Mouse (Mus musculus) thymus, adult 2 months (tissue): ENCODE measurements at regions not wholly inside any gene's neighbourhood (a gene's known extent, or its start where the extent isn't known, plus 50 kb on each side); places are given as distances from the start of the nearest gene placed in this dataset.

ENCODE experiments used
- DNase-seq: peaks from one replicate; pipeline ENCODE4 v3.0.0; 2021
- H3K27ac ChIP-seq: fragments of 200-500 bp; 2 replicates; pipeline ENCODE4 v1.5.1; 2012; ENCODE audit warnings: low read length, control low read depth; ENCODE audit not compliant: control insufficient read depth, insufficient read depth
- H3K27me3 ChIP-seq: fragments of 200-500 bp; 2 replicates; pipeline ENCODE4 v1.6.1; 2012; ENCODE audit warnings: mild to moderate bottlenecking, low read length, moderate library complexity, mixed read lengths; ENCODE audit not compliant: control insufficient read depth, insufficient read depth
- H3K36me3 ChIP-seq: fragments of 200-500 bp; 2 replicates; pipeline ENCODE4 v1.6.1; 2012; ENCODE audit warnings: mild to moderate bottlenecking, low read length, moderate library complexity; ENCODE audit not compliant: control insufficient read depth, insufficient read depth
- H3K4me1 ChIP-seq: fragments of 200-500 bp; replicated peaks from 2 replicates; pipeline ENCODE4 v1.6.1; 2012; ENCODE audit warnings: low read length; ENCODE audit not compliant: control insufficient read depth, insufficient read depth
- H3K4me3 ChIP-seq: fragments of 200-500 bp; 2 replicates; pipeline ENCODE4 v1.5.1; 2012; ENCODE audit warnings: mild to moderate bottlenecking, low read length, control low read depth, moderate library complexity; ENCODE audit not compliant: control insufficient read depth, insufficient read depth
- CTCF ChIP-seq: fragments of 200-500 bp; IDR thresholded peaks from 2 replicates; pipeline ENCODE4 v1.5.1; 2012; ENCODE audit warnings: mild to moderate bottlenecking, control low read depth, low read length, moderate library complexity, borderline replicate concordance; ENCODE audit not compliant: control insufficient read depth, poor library complexity, insufficient read depth; ENCODE audit errors: extremely low read depth
- POLR2A ChIP-seq: fragments of 200-500 bp; IDR thresholded peaks from 2 replicates; pipeline ENCODE4 v1.6.1; 2012; ENCODE audit warnings: mild to moderate bottlenecking, low read length, control low read depth, moderate library complexity; ENCODE audit not compliant: control insufficient read depth, poor library complexity, insufficient read depth; ENCODE audit errors: extremely low read depth
- WGBS: fragments of 180-500 bp; shearing (Covaris S2); methylation state at CpG from one replicate; pipeline ENCODE4 v1.1.7; 2018; 5-methylcytosine and 5-hydroxymethylcytosine counted together

DNA sequence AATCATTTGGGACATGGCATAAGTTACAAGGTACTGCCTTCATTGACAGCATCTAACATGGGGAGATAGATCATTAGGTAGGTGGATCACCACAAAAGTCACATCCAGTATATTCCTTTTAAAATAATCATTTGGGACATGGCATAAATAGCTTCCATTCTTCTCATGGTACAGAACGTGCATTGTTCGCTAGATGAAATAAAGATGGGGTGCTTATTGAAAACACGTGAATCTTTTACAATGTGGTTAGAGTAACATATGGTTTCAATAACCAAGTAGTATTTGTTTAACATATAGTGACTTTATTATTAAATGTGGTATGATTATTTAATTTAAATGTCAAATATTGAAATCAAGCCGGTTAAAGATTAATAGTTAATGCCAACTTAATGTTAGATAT lies 381.3 kb upstream of the Rasgrp1 start:
- Histone ChIP-seq H3K27me3 (no peaks in the 10 kb centered on the region), H3K4me1 (no peaks in the 10 kb centered on the region), H3K4me3 (no peak overlapping the region), H3K36me3 (no peaks in the 10 kb centered on the region), H3K27ac (no peak overlapping the region)
- no peak for TF ChIP-seq CTCF
- TF ChIP-seq POLR2A, result no peak
- WGBS, result 97% methylated on average over 4 of the region's 4 CpGs
- DNase-seq, result no peak

DNA sequence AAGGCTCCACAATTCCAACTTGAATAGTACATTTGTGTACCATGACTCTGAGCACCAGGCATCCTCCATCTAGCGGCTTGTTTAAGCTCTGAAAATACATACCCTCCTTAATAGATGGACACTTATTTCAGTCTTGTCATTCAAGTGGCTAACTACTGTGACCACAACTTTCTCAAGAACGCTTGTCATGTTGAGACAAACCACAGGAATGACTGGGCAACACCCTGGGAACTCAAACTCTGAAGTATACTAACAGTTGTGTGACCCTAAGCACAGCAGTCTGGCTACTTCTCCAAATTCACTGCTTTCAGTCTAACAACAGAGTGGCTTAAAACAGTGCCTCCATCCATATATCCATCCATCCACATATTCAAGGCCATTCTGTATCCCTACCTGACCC lies 380.4 kb upstream of the Thbs1 start:
- Histone ChIP-seq H3K27me3 (no peaks in the 10 kb centered on the region), H3K36me3 (no peaks in the 10 kb centered on the region), H3K4me3 (no peak overlapping the region), H3K4me1 (no peaks in the 10 kb centered on the region), H3K27ac (no peak overlapping the region)
- no peak for DNase-seq
- no peak for TF ChIP-seq CTCF
- TF ChIP-seq POLR2A, result no peak
- WGBS, result 41% methylated on average over 2 of the region's 2 CpGs

DNA sequence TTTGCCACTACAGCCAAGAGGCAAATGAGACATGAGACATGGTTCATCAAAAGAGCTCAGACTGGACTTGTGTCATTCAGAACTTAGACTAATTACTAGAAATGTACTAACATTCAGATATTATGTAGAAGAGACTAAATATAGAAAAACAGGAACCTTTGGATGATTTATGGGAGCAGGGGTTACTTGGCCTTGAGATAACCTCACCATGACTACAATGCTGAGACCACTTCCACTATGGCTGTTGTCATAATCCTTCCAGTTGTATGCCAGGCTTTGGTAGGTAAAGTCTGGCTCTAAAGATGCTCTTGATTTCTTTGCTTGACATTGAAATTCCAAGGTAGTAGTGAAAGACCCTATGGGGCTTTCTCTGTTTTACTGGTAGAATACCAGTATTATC lies 369.3 kb upstream of the Thbs1 start:
- TF ChIP-seq POLR2A, result no peak
- no peak for TF ChIP-seq CTCF
- H3K4me3 ChIP-seq, result no peak overlapping the region
- no peak overlapping the region for H3K27ac ChIP-seq
- H3K4me1 ChIP-seq, result no peaks in the 10 kb centered on the region
- DNase-seq, result no peak
- no peaks in the 10 kb centered on the region for H3K27me3 ChIP-seq
- no peaks in the 10 kb centered on the region for H3K36me3 ChIP-seq

DNA sequence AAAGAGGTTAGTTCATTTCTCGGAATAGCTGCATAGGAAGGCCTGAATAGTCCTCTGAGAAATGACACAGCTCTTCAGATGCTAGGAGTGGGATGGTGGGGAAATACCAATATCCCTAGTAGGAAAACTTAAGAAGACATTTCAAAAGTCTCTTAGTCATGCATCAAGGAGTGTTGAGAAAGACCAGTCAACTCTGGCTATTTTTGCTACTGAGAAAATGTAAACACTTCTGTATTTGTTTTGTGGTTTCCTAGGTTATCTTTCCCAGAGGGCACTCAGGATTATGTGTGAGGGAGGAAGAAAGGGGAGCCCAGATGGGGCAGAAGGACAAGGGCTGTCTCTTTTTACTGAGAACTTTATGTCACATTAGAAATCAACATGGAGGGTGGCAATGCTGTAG lies 367.8 kb upstream of the Thbs1 start:
- no peak for TF ChIP-seq CTCF
- TF ChIP-seq POLR2A, result no peak
- H3K27me3 ChIP-seq, result no peaks in the 10 kb centered on the region
- H3K4me1 ChIP-seq, result no peaks in the 10 kb centered on the region
- no peak overlapping the region for H3K27ac ChIP-seq
- DNase-seq, result no peak
- no peaks in the 10 kb centered on the region for H3K36me3 ChIP-seq
- no peak overlapping the region for H3K4me3 ChIP-seq
- WGBS, result 95% methylated on average over 1 of the region's 1 CpGs

DNA sequence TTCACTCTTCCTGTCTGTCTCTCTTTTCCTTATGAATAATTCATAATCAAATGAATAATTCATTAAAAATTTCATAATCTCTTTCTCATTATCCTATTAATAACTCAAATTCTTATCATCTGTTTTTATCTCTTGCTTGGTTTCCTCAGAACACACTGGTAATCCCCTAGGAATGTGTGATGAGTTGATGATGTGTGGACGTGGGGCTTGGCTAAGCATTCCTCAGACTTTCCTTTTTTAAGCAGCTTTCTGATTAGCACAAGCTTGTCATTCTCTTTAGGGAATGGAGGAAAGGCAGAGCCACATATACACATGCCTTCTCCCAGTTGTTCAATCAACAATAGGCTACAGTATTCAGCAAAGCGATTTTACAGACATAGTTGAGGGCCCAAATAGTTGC lies 365.9 kb upstream of the Thbs1 start:
- no peak overlapping the region for H3K4me3 ChIP-seq
- 90% methylated on average over 2 of the region's 2 CpGs for WGBS

DNA sequence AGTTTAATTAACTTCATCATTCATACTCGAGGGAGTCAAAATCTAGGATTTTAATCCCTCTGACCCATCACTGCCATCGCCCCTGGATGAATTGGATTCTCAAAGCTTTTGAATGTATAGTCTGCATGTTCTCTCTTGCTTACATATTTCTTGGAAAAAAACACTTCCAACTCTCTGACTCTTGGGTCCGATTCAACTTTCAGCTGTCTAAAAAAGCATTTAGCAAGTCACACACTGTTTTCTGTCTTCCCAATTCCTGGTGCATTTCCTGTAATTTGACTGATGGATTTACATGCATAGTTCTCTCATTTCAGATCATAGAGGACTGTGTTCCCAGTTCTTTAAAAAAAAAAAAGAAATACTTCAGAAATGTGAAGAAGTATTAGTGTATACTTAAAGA lies 364.5 kb upstream of the Thbs1 start:
- no peak overlapping the region for H3K27ac ChIP-seq
- 91% methylated on average over 3 of the region's 3 CpGs for WGBS
- H3K27me3 ChIP-seq, result no peaks in the 10 kb centered on the region
- H3K4me1 ChIP-seq, result no peaks in the 10 kb centered on the region
- TF ChIP-seq POLR2A (no peak), CTCF (no peak)
- DNase-seq, result no peak
- H3K36me3 ChIP-seq, result no peaks in the 10 kb centered on the region
- no peak overlapping the region for H3K4me3 ChIP-seq

More for the DNA sequence above, 365.9 kb upstream of the Thbs1 start:
- H3K27ac ChIP-seq, result no peak overlapping the region
- DNase-seq, result no peak
- H3K4me1 ChIP-seq, result no peaks in the 10 kb centered on the region
- H3K36me3 ChIP-seq, result no peaks in the 10 kb centered on the region
- TF ChIP-seq CTCF, result no peak
- no peak for TF ChIP-seq POLR2A
- no peaks in the 10 kb centered on the region for H3K27me3 ChIP-seq

DNA sequence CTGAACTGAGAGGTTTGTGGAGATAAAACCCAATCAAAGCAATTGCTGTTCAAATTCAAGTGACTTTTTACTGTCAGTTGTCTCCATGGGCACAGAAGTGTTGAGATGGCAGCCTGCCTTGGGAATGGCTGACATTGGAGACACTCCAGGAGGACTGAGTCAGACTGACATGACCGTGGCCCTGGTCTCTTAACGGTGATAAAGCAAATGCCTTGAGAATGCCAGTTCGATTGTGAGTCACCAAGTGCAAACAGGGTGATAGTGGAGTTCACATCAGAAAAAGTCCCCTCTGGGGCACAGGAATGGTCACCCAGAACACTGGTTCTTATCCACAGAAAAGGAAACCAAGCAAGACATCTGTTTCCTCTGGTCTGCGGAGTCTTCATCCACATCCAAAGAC lies 362.8 kb upstream of the Thbs1 start:
- H3K27ac ChIP-seq, result no peak overlapping the region
- no peaks in the 10 kb centered on the region for H3K36me3 ChIP-seq
- H3K4me1 ChIP-seq, result no peaks in the 10 kb centered on the region
- H3K4me3 ChIP-seq, result no peak overlapping the region
- H3K27me3 ChIP-seq, result no peaks in the 10 kb centered on the region
- DNase-seq, result no peak
- TF ChIP-seq CTCF (no peak), POLR2A (no peak)
- WGBS, result 27% methylated on average over 4 of the region's 4 CpGs
